Mouse (Mus musculus) regulatory T cell (primary cell): ENCODE data around the gene Sgpp2.

Experiments used
- in situ Hi-C: fragments of 300-600 bp; cut with MboI, MseI; formaldehyde crosslinking; loops from one replicate; pipeline ENCODE4 v1.15.1; 2025; ENCODE audit warnings: high pct_unique_total_duplicates

Gene Sgpp2

DNA sequence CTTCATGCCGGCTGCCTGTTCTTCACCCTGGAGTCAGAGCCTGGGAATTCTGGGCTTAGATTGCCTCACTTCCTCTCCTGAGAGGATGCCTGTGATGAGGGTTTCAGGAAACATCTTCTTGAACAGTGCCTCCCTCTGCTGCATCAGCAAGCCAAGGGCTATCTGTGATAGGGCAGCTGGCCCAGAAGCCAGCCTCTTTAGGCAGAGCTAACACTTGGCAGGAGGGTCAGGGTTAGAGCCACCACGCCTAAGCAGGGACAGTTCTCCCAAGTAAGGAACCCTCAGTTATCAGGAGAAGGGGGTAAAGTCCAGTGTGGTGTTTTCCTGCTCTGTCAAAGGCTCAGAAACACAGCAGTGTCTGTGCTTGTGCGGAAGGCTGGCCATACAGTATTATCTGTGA lies 89.6 kb downstream of the Sgpp2 start:
- in situ Hi-C loops: loop anchor here (10.0 kb wide), 1 partner anchor 685 kb away; no protein-coding TSS in a partner anchor

DNA sequence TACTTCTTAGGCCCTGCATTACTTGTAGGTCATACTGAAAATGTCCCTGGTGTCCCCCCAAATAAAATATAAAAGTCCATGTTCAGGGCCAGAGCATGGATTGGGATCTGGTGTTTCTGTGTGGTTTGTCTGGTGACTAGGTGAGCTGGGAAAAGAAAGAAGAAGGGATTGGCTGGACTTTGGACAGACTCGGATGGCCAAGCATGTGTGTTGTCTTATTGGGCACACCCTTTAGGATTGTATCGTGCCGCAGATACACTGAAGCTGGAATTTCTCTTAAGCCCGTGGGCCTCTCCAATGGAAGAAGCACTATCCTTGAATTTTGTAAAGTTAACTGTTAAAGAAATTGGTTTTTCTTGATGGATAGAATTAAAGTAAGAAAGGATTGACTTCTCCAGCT lies 91.3 kb downstream of the Sgpp2 start:
- in situ Hi-C loops: loop anchor here (10.0 kb wide), 1 partner anchor 683 kb away; no protein-coding TSS in a partner anchor

DNA sequence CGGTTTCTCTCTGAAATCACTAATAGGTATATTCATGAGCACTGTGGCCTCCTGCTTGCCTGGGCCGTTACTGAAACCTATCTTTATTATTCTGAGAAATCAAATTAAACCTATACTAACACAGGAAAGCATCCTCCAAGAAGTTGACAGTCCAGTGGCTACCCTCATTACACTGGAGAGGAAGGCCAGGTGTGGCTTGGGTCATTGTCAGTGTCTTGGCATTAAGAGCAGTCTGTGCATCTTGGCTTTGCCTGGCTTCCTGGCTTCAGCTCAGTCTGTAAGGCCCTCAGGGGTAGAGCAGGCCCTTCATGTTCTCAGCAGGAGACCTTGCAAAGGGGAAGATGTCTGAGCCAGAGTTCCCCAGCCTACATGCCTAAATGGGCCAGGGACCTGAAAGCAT lies 99.3 kb downstream of the Sgpp2 start:
- in situ Hi-C loops: loop anchor here (10.0 kb wide), 1 partner anchor 675 kb away; no protein-coding TSS in a partner anchor

DNA sequence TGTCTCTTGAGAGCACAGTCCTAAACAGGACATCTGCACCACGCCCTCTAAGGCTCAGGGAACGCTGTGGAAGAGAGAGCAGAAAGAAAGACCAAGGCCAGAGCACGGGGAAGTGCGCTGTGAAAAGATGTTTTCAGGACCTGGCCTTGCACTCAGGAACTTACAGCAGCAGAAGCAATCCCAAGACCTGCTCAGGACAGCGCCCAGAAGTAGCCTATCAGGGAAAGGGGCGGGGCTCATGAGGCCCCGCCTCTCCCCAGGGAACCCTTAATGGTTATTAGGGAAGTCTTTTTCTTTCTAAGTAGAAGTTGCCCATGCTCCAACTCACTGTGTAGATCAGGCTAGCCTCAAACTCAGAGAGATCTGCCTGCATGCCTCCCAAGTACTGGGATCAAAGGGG lies 102.5 kb downstream of the Sgpp2 start:
- in situ Hi-C loops: loop anchor here (10.0 kb wide), 1 partner anchor 428 kb away; no protein-coding TSS in a partner anchor

DNA sequence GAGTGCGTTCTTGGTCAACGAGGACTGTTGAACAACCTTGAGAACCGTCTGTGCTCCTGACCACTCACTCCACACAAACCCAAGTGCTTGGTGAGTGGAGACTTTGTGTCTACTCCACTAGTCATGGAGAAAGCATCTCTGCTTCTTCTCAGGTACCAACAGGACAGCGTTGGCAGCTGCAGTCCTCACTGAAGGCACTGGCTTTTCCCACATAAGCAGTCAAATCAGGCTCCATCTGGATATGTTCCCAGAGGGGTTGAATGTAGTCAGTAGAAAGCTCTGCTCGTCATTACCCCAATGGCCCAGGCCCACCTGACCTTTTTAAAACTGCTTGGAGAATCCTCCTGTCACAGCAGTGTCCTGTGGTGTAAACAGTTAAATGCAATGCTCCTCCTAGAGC lies 104.3 kb downstream of the Sgpp2 start:
- in situ Hi-C loops: loop anchor here (10.0 kb wide), 1 partner anchor 430 kb away; no protein-coding TSS in a partner anchor

DNA sequence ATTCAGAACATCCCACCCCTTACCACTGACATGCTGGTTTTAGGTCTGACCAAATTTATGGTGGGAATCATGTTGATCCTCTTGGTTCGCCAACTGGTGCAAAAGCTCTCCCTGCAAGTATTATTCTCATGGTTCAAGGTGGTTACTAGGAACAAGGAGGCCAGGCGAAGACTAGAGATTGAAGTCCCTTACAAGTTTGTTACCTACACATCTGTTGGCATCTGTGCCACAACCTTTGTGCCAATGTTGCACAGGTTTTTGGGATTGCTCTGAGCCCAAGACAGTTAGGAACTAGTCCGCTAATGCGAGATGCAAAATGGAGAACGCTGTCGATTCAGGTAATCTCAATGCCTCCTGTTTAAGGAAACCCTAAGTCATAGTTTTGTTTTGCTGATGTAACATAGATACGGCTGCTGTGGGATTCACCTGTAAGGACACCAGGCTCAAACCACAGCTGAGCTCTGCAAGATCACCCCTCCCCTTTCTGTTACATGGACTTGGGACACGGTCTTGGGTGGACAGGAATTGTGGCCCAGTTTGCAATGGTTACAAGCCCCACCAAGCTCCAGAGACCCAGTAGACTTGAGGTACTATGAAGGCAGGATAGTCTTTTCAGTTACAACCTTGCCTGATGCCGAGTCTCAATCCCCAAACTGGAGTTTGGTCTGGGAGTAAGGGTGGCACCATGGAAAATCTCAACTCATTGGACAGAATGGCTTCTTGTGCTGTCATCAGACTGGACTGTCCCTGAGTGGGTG lies 107.2 kb downstream of the Sgpp2 start:
- in situ Hi-C loops: loop anchor here (10.0 kb wide), 1 partner anchor 433 kb away; no protein-coding TSS in a partner anchor

DNA sequence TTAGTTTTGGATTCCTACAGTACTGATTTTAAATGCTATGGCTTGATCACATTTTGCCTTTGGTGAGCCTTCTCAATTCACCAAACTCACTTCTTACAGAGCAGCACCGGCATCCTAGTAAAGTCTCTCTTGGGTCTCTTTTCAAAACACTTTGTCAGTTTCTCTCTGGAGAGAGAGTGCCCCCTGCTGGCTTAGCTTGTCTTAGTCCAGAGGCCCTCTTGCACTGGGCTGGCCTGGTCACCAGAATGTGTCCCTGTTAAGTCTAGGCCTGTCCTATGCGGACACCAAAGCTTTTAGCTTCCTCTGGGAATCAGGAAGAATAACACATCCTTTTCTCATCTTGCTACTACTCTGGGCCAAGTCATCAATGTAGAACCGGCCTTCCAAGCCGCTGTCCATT lies 109.4 kb downstream of the Sgpp2 start:
- in situ Hi-C loops: loop anchor here (10.0 kb wide), 1 partner anchor 435 kb away; no protein-coding TSS in a partner anchor

DNA sequence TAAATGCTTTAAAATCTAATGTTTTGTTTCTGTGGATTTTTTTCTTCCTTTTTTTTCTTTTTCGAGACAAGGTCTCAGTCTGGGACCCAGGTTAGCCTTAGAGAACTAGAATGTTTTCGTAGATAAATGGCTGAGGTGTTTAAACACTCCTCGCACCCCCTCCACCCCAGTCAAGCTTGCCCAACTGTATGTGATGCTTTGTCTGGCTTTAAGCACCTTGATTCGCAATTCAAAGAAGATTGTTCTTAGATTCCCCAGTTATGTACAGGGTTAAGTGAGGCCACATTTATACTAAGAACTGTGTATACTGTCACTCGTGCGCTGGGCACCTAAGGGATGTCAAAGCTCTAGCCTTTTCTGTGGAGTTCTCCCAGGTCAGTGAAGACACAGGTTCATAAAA lies 110.1 kb downstream of the Sgpp2 start:
- in situ Hi-C loops: no loop called here

DNA sequence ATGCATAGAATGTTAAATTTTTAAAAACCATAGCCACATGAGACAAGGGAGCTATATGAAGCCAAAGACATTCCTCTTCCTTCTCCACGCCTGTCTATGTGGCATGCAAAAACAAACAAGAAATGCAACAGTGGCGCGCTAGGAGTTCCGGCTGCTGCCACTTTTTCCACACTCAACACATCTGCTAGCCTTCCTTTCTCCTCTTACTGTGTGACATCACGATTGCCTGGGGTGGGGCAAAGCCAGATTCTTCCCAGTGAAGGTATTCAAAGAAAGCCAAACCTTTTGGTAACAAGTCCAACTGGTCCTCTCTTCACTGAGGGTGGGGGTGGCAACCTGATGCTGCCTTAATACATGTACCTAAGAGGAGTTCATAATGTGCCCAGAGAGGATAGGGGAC lies 111.6 kb downstream of the Sgpp2 start:
- in situ Hi-C loops: no loop called here

DNA sequence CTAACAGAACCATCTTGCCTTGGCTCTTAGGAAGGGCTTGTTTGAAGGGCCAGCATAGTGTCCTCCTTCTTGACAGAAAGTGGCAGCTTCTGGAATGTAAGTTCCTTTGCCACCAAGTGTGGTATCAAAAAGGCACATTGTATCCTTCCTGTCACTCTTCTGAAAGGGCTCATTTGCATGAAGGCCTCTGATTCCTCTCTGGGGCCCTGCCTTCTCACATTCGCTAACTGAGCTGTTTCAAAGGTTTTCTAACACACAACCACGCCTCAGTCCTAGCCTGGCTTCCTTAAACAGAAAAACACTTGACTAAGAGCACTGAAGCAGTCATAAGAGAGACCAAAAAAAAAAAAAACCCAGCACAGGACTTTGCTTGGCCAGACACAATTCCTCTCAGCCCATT lies 112.4 kb downstream of the Sgpp2 start:
- in situ Hi-C loops: no loop called here

DNA sequence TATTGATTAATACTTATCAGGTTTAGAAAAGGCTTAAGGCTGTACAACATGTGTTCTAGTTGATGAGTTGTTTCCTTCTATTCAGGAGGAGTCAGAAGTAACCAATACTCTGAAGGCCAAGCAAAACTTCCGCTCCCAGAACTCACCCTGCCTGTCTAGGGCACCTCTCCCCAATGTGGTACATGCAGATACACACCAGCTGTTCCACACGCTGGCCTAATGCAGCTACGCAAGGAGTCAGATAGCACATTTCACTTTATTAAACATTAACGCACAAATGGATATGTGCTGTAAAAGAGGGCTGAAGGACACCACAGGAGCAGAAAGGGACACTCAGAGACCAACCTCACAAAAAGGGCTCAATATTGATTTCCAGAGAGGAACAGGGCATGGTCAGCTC lies 114.7 kb downstream of the Sgpp2 start:
- in situ Hi-C loops: no loop called here

DNA sequence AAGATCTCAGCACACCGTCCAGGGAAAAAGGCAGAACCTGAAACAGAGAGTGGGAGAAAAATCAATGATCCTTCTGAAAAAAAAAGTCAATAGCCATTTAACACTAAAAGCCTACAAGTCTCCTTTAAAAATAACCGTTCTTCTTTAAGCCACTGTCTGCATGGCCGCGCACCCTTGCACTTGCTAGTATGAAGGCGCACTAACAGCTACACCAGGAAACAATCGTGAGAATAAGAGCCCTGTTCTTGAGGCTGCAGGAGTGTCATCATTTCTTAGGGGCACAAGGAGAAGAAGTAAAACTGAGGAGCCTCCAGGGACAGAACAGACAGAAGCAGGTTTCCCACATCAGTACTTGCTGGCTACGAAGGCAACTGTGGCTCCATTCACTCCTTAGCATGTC lies 115.2 kb downstream of the Sgpp2 start:
- in situ Hi-C loops: no loop called here

DNA sequence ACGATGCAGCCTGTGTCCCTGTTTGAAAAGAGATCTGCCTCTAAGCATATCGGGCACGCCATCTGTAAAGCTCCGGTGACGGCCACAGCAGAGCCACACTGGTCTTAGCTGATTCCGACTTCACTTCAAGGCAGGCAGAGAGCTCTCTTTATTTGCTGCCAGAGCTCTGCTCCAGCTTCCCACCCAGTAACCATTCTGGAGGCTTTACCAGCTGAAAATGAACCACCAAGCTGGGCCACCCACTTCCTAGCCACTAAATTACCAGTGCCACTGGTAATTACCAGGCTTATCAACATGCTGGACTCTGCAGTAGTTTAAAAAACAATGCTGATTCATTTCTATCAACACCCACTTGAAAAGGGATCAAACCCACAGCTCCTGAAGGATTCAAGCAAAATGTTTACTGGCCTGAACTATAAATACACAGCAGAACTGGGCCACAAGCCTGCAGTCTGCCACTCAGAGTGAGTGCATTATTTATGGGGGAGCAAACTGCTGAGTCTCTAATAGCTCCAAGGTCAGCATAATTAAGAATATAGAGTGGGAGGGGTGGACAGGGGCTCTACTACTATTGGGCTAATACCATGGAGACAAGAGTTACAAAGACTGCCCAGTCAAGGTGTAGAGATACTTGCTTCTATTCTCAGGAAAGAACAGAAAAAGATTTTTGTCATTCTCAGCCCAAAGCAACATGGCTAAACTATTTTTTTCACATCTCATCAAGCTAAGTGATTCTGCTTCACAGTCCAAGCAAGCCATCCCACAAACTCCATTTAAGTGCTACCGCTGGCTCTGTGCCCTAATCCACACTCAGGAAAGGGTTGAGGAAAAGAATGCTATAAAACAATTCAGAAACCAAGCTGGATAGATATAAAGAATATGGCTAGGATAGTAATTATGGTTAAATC lies 115.9 kb downstream of the Sgpp2 start:
- in situ Hi-C loops: no loop called here

DNA sequence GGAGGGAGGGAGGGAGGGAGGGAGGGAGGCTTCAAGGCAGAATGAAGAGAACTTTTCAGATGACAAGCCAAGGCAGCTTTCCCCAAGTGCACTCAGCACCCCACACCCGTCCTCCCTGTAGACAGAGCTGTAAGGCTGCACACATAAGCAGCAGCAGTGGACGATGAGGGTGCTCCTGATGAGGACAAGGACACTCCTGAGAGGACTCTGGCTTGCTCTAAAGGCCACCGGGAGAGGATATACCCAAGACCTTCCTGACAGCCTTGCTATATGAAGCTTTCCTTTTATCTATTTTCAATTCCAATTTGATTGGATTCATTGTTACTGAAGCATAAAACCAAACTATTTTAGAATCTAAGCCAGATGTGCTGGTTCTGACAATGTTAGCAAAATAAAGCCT lies 116.7 kb downstream of the Sgpp2 start:
- in situ Hi-C loops: no loop called here

DNA sequence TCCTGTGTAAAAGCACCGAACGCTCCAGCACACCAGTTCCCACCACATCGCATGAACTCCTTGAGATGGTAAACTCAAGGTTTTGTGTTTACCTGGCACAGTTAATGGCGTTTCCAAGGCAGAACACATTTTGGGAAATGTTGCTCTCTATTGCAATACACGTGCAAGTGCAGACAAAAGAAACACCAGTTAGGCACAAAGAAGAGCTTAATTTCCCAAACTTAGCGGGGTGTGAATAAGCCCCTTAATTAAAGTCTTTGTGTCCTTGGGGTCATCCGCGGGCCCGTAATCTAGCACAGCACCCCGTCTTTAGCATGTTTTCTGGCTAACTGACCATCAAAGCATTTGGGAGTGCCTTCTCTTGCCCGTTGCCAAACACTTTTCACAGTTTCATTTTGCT lies 118.7 kb downstream of the Sgpp2 start:
- in situ Hi-C loops: no loop called here

DNA sequence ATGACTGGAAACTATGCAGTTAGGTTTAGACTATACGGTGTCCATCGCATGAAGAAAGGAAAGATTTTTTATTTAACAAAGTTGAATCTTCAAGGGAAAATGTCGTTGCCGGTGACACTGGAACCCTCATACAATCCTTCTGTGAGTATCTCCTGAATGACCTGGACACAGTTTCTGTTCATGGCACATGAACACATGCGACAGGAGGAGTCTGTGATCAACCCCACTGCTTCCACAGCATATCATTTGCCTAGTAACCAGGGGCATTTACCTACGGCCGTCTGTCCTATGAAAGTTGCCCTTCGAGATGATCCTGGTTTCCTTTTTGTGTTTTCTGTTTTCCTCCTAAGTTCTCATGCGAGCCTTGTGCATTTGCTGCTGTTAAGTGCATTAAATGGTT lies 123.3 kb downstream of the Sgpp2 start:
- in situ Hi-C loops: no loop called here

DNA sequence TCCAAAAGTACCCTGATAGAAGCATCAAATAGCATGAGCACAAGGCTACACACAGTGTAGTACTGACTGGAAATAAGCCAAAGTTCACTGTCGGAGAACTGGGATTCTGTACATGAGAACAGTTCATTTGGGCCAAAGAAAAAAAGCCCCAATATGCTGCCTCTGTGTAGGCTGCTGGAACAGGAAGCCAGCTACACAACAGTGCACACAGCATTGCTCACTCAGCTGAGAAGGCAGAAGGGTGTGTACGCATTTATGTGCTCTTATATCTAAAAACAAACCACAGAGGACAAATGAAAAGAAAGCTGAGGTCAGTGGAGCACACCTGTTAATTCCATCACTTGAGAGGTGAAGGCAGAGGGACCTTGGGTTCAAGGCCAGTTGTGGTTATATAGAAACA lies 125.8 kb downstream of the Sgpp2 start:
- in situ Hi-C loops: no loop called here

DNA sequence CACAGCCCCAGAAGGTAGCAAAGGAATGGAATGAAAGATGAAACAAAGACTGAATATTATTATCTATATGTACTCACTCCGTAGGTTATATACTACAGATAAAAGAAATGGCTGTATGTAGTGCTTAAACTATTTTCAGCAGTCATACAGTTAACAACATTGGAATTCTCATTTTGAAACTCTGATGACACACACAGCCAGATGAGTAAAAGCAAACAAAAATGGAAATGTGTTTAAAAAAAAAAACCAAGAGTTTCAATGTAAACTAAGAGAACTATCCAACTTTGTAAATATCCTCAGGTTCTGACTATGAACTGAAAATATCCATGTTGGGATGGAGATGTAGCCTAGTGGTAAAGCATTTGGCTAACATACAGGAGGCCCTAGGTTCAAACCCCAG lies 126.3 kb downstream of the Sgpp2 start:
- in situ Hi-C loops: no loop called here

DNA sequence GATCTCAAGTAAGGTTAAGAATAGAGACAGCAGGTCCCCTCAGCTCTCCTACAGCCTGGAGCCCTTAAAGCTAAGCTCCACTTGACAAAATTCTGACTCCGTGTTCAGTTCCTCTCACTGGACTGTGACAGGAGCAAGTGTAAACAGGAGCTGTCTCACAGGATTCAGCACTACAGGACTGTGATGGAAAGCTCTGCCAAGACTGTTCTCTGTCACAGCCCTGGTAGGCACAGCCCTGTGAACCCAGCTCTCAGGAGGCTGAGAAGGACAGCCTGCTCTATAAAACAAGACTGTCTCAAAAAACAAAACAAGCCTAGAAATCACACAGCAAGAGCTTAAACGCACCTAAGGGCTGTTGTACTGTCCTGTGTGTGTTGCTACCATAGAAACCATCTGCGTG lies 127.0 kb downstream of the Sgpp2 start:
- in situ Hi-C loops: no loop called here

DNA sequence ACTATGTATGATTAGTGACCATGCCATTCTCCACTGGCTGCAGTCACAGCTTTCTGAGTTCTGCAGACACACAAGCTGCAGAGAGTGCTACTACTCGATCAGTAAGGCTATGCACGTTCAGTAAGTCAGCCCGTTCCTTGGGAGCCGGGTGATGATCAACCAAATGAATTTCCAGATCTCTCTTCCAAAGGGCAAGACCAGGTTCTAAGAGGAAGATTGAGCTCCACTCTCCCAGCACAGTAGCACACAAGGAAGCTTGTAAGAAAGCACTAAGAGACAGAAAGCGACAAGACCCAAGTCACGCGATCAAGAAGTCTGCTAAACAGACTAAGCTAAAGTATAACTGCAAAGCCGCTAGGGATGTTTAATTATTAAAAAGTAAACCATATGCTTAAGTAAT lies 130.6 kb downstream of the Sgpp2 start:
- in situ Hi-C loops: no loop called here

DNA sequence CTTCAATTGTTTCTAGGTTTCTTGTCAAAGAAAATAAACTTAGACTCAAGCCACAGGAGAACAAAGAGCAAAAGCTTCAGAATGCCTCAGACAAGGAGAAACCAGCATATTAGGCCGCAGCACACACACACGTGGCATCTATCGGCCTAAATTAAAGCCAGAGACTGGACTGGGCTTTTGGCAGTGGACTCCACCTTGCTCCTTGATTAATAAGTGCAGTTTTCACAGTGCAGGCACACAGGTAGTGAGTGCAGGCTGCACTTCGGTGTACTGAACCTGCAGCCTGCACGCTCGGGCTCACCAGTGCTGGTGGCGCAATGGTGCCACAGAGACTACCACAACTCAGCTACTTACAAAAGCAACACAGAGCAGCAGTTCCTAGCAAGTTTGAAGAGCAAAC lies 132.9 kb downstream of the Sgpp2 start:
- in situ Hi-C loops: no loop called here

DNA sequence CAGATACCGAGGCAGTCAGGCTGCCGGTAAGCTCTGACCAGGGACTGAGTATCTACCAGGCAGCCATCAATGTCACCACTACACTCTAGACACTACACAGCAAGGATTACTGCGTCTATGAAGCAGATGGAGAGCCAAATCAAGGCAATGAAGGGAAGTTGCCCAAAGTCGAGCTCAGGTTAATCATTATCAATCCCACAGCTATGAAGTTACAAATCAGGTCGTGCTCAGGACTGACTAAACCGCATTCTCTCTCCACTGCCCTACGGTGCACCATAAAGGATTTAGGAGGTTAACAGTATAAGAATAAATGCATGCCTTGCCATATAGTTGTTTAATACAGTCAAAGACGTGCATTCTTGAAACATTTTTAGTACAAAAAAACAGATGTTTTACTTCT lies 136.1 kb downstream of the Sgpp2 start:
- in situ Hi-C loops: loop anchor here (5.0 kb wide), 1 partner anchor 36 kb away; no protein-coding TSS in a partner anchor
